Mouse (Mus musculus) midbrain, embryonic 16.5 days (tissue): ENCODE results near the gene Fut1. TPM values are rescaled to one million over a fixed set of nuclear protein-coding genes. Genes with fewer than 3 reads are reported as not detected.

Experiments used
- ATAC-seq: fragments of 200-750 bp; cut with Nextera tagmentation; 2 replicates; pipeline ENCODE4 v1.8.0; 2017; ENCODE audit warnings: moderate TSS enrichment
- H3K27ac ChIP-seq: fragments of 300-500 bp; sonication (generic); 2 replicates; pipeline ENCODE4 v1.5.1; 2014; ENCODE audit warnings: mild to moderate bottlenecking, low read length, mixed read lengths
- H3K27me3 ChIP-seq: fragments of 300-500 bp; sonication (generic); 2 replicates; pipeline ENCODE4 v1.6.1; 2014; ENCODE audit warnings: low read depth, low read length, mixed read lengths; ENCODE audit not compliant: control insufficient read depth, insufficient read depth
- H3K36me3 ChIP-seq: fragments of 300-500 bp; sonication (generic); 2 replicates; pipeline ENCODE4 v1.6.1; 2014; ENCODE audit warnings: mild to moderate bottlenecking, low read length, moderate library complexity, mixed read lengths; ENCODE audit not compliant: control insufficient read depth, insufficient read depth
- H3K4me1 ChIP-seq: fragments of 300-500 bp; sonication (generic); 2 replicates; pipeline ENCODE4 v1.6.1; 2014; ENCODE audit warnings: mild to moderate bottlenecking, low read length, mixed read lengths; ENCODE audit not compliant: control insufficient read depth, insufficient read depth
- H3K4me2 ChIP-seq: fragments of 300-500 bp; sonication (generic); 2 replicates; pipeline ENCODE4 v1.6.1; 2014; ENCODE audit warnings: mild to moderate bottlenecking, low read length, mixed read lengths
- H3K4me3 ChIP-seq: fragments of 300-500 bp; sonication (generic); 2 replicates; pipeline ENCODE4 v1.5.1; 2014; ENCODE audit warnings: low read depth, mild to moderate bottlenecking, low read length, moderate library complexity, mixed read lengths
- H3K9ac ChIP-seq: fragments of 300-500 bp; sonication (generic); 2 replicates; pipeline ENCODE4 v1.6.1; 2014; ENCODE audit warnings: low read depth, low read length, mixed read lengths
- H3K9me3 ChIP-seq: fragments of 300-500 bp; sonication (generic); replicated peaks from 2 replicates; pipeline ENCODE4 v1.6.1; 2014; ENCODE audit warnings: mild to moderate bottlenecking, low read length, mixed read lengths; ENCODE audit not compliant: control insufficient read depth, poor library complexity, severe bottlenecking
- WGBS: fragments of 180-500 bp; shearing (Covaris S2); extraction: QIAGEN DNeasy Blood & Tissue Kit; methylation state at CpG from one replicate; pipeline ENCODE4 v1.1.7; 2014; 5-methylcytosine and 5-hydroxymethylcytosine counted together
- polyA plus RNA-seq: library from polyadenylated mRNA; unstranded; fragments of >200 nt; fragmentation: Nextera tagmentation; extraction: Ambion mirVana; gene quantifications from 2 replicates; pipeline ENCODE4 v1.2.1, GENCODE M21; 2015

Fut1 gene
- polyA plus RNA-seq, 1 experiment from 2014 or later = not detected

- WGBS = 73% methylated on average over 9 of the region's 17 CpGs
- Histone ChIP-seq H3K4me2 (no peak overlapping the region), H3K27ac (no peak overlapping the region), H3K9ac (no peak overlapping the region), H3K4me1 (peaks cover 22% of the 10 kb centered on the region), H3K9me3 (no peaks in the 10 kb centered on the region), H3K27me3 (no peaks in the 10 kb centered on the region), H3K4me3 (no peak overlapping the region), H3K36me3 (peaks cover 4% of the 10 kb centered on the region; the same call in 1 of the 2 replicates)
- no peak for ATAC-seq
These were observed 24.4 kb downstream of the Fut1 start for GRCm38 (mm10) chr7:45641391-45642040.

DNA sequence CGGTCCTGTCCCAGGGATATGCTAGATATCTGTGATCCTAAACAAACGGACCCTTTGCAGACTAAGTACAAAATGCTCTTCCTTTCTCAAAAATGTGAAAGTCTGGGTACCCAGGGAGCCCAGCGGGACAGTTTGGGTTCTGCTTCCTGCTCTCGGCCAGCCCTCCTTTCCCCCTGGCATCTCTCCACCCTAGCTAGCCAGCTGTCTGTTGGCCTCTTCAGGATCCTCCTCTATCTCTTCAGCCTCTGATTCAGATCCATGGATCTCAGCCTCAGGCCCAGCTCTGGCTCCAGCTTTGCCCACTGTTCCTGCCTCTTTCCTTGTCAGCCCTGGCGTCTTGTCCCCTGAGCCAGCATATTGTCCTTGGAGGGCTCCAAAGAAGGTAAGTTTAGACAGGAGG, 25.0 kb downstream of the Fut1 start:
- no peak overlapping the region for H3K27ac ChIP-seq
- peak overlapping the region; percentile 77; the same call in 1 of the 2 replicates for H3K4me2 ChIP-seq
- H3K9me3 ChIP-seq = no peaks in the 10 kb centered on the region
- H3K27me3 ChIP-seq = no peaks in the 10 kb centered on the region
- WGBS = 89% methylated on average over 5 of the region's 5 CpGs
- ATAC-seq = no peak
- no peak overlapping the region for H3K9ac ChIP-seq
- H3K36me3 ChIP-seq = no peaks in the 10 kb centered on the region
- H3K4me3 ChIP-seq = no peak overlapping the region
- H3K4me1 ChIP-seq = peaks cover 22% of the 10 kb centered on the region

- peak overlapping the region; percentile 77 for H3K4me2 ChIP-seq
- H3K9ac ChIP-seq = peak overlapping the region; percentile 77
- H3K4me3 ChIP-seq = peak overlapping the region; percentile 48
- H3K27ac ChIP-seq = peak overlapping the region; percentile 89
- H3K36me3 ChIP-seq = no peaks in the 10 kb centered on the region
- H3K9me3 ChIP-seq = no peaks in the 10 kb centered on the region
- ATAC-seq = no peak
- peaks cover 22% of the 10 kb centered on the region for H3K4me1 ChIP-seq
- 35% methylated on average over 16 of the region's 16 CpGs for WGBS
- H3K27me3 ChIP-seq = no peaks in the 10 kb centered on the region
These were observed 25.6 kb downstream of the Fut1 start for GRCm38 (mm10) chr7:45642503-45643255.

DNA sequence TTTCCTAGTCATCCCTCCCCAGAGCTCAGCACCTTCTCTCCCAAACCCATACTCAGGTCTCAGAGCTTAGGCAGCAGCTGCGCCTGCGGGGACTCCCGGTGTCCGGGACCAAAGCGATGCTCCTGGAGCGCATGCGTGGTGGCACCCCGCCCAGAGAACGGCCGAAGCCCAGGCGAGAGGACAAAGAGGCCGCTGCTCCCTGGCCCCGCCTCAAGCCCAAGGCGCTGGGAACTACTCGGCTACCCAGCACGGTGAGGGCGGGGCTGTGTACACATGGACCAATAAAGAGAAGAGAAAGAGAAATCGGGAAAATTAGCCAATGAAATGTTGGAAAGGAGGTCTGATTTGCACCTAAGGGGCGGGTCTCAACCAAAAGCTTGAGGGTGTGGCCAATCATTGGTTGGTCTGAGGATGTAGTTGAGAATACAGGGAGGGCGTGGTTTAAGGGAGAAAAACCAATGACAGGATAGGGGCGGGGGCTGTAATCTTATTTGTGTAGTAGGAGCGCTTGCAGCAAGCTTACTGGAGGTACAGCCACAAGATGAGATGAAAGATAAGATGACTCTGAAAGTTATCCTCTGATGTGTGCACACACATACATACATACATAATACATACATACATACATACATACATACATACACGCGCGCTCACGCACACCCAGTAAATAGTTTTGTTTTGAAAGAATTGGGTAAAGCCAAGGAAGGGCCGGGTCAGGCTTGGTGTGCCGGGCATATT, 26.5 kb downstream of the Fut1 start:
- H3K4me1 ChIP-seq = peaks cover 17% of the 10 kb centered on the region
- H3K27ac ChIP-seq = peak overlapping the region; percentile 89
- peak overlapping the region; percentile 77 for H3K4me2 ChIP-seq
- WGBS = under 1% methylated on average over 28 of the region's 28 CpGs
- H3K36me3 ChIP-seq = no peaks in the 10 kb centered on the region
- H3K9ac ChIP-seq = peak overlapping the region; percentile 77
- no peaks in the 10 kb centered on the region for H3K9me3 ChIP-seq
- ATAC-seq = peak; percentile 92
- H3K4me3 ChIP-seq = peak overlapping the region; percentile 48
- H3K27me3 ChIP-seq = no peaks in the 10 kb centered on the region

DNA sequence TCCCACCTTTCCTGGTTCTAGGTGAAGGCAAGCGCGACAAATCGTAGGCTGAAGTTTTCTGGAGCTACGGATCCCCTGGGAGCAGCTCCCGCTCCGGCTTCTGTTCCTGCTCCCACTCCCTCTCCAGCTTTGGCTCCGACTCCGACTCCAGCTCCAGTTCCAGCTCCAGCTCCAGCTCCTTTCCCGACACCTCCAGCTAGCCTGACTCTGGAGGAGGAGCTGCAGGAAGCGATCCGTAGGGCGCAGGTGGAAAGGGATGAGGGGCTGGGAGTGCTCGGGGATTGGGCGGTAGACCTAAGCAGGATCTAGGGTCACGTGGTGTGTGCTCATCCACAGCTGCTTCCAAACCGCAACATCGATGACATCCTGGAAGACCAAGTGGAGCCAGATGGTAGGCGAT, 27.1 kb downstream of the Fut1 start:
- Histone ChIP-seq H3K4me2 (peak overlapping the region; percentile 77), H3K4me1 (peaks cover 17% of the 10 kb centered on the region), H3K27me3 (no peaks in the 10 kb centered on the region), H3K27ac (peak overlapping the region; percentile 89), H3K4me3 (peak overlapping the region; percentile 48), H3K36me3 (no peaks in the 10 kb centered on the region), H3K9ac (peak overlapping the region; percentile 60), H3K9me3 (no peaks in the 10 kb centered on the region)
- peak; percentile 55 for ATAC-seq
- 4% methylated on average over 18 of the region's 18 CpGs for WGBS

DNA sequence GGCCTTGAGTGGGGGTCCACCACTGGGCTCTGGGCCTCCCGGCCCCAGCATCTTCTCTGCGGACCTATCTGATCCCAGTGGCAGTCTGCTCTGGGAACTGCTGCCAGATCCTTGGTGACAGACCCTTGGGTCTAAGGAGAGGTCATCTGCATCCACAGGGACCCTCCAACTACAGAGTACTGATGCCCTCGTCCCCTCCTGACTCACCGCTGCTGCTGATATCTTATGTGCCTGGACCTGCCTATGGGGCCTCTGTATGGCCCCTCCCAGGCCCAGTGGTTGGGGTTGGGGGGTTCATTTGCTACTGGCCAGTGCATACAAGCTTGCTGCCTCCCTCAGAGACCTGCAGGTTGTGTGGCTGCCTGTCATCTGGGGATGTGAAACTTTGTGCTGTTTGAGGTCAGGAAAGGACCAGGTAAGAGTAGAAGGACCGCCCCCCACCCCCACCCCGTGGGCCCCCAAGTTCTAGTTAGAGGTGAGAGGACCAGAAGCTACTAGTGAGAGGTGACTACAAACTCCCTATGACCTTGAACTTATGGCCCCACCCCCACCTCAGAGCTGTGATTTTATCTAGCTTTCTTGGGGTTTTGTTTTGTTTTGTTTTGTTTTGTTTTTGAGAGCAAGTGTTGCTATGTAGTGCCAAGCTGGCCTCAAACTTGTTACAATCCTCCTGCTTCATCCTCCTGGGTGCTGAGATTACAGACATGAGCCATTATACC, 27.9 kb downstream of the Fut1 start:
- peaks cover 17% of the 10 kb centered on the region for H3K4me1 ChIP-seq
- peak overlapping the region; percentile 77 for H3K4me2 ChIP-seq
- H3K36me3 ChIP-seq = no peaks in the 10 kb centered on the region
- H3K27ac ChIP-seq = peak overlapping the region; percentile 89
- no peaks in the 10 kb centered on the region for H3K27me3 ChIP-seq
- 84% methylated on average over 6 of the region's 6 CpGs for WGBS
- no peak for ATAC-seq
- H3K4me3 ChIP-seq = peak overlapping the region; percentile 48
- peak overlapping the region; percentile 60 for H3K9ac ChIP-seq
- no peaks in the 10 kb centered on the region for H3K9me3 ChIP-seq

- Histone ChIP-seq H3K4me3 (no peak overlapping the region), H3K9me3 (no peaks in the 10 kb centered on the region), H3K9ac (no peak overlapping the region), H3K4me2 (no peak overlapping the region), H3K27me3 (no peaks in the 10 kb centered on the region), H3K27ac (no peak overlapping the region), H3K36me3 (no peaks in the 10 kb centered on the region), H3K4me1 (peaks cover 17% of the 10 kb centered on the region)
- no peak for ATAC-seq
- 63% methylated on average over 7 of the region's 7 CpGs for WGBS
These were observed 28.5 kb downstream of the Fut1 start for GRCm38 (mm10) chr7:45645591-45645971.

GRCm38 (mm10) chr7:45646671-45647070, 29.6 kb downstream of the Fut1 start:
- no peaks in the 10 kb centered on the region for H3K9me3 ChIP-seq
- no peak overlapping the region for H3K9ac ChIP-seq
- peaks cover 17% of the 10 kb centered on the region for H3K4me1 ChIP-seq
- no peak overlapping the region for H3K4me2 ChIP-seq
- H3K4me3 ChIP-seq = no peak overlapping the region
- no peaks in the 10 kb centered on the region for H3K36me3 ChIP-seq
- 82% methylated on average over 4 of the region's 4 CpGs for WGBS
- no peak for ATAC-seq
- H3K27me3 ChIP-seq = no peaks in the 10 kb centered on the region
- H3K27ac ChIP-seq = no peak overlapping the region
